Mouse (Mus musculus): Measurements from ENCODE around the gene Rnf144b. TPM values are rescaled to one million over a fixed set of nuclear protein-coding genes. Genes with fewer than 3 reads are reported as not detected.

Rnf144b gene
- polyA plus RNA-seq (2012): 1.6 and 3.8 TPM in 2 replicates

GRCm38 (mm10) chr13:47122537-47123430, at the start of gene Rnf144b:
TSS of gene Rnf144b (plus strand) at chr13:47122656.

GRCm38 (mm10) chr13:47105711-47106579, 16.5 kb upstream of the Rnf144b start, which contains the start of gene Dek:
TSS of gene Dek (minus strand) at chr13:47106201.

Other genes starting within 250 kb of the Rnf144b start
- gene Kif13a, start 192.8 kb upstream of the Rnf144b start, polyA plus RNA-seq (2012): 29.2 and 32.2 TPM in 2 replicates
- gene Nhlrc1, start 107.8 kb upstream of the Rnf144b start, polyA plus RNA-seq (2012): 1.7 TPM in 2 replicates
- 3.5 and 3.7 TPM in 2 replicates for gene Kdm1b, start 79.2 kb upstream of the Rnf144b start, polyA plus RNA-seq (2012)
- gene Tpmt, start 77.9 kb upstream of the Rnf144b start, polyA plus RNA-seq (2012): 0.43 and 0.52 TPM in 2 replicates
- 581 and 973 TPM in 2 replicates for gene Dek, start 16.5 kb upstream of the Rnf144b start, polyA plus RNA-seq (2012)

Data from megakaryocyte-erythroid progenitor cell, adult 5 weeks (primary cell).